Mouse (Mus musculus) MEL (cell line): ENCODE measurements around the gene Arhgef7.

Source experiments
- BHLHE40 ChIP-seq: IDR thresholded peaks from 2 replicates; pipeline ENCODE4 v1.6.1; 2012; ENCODE audit warnings: low read depth, mild to moderate bottlenecking, inconsistent platforms, low read length, improper control_type of control experiment, borderline replicate concordance
- CTCF ChIP-seq, 3 experiments: IDR thresholded peaks in 2 of 3; conservative IDR thresholded peaks in 1 of 3; 2 replicates each; pipeline ENCODE4 v1.5.1; 2011 to 2012; ENCODE audit warnings: low read length in 3 of 3, low read depth in 2 of 3, mild to moderate bottlenecking in 2 of 3, improper control_type of control experiment in 1 of 3, inconsistent platforms in 1 of 3, mixed read lengths in 1 of 3, moderate library complexity in 1 of 3; ENCODE audit not compliant: control insufficient read depth in 1 of 3, insufficient read depth in 1 of 3, poor library complexity in 1 of 3, severe bottlenecking in 1 of 3
- ELF1 ChIP-seq: IDR thresholded peaks from 2 replicates; pipeline ENCODE4 v1.6.1; 2014; ENCODE audit warnings: low read depth, mild to moderate bottlenecking, inconsistent platforms, low read length, improper control_type of control experiment, moderate library complexity
- GABPA ChIP-seq: IDR thresholded peaks from 2 replicates; pipeline ENCODE4 v1.6.1; 2012; ENCODE audit warnings: low read depth, mild to moderate bottlenecking, inconsistent platforms, low read length, improper control_type of control experiment, moderate library complexity
- MXI1 ChIP-seq: IDR thresholded peaks from 2 replicates; pipeline ENCODE4 v1.6.1; 2011; ENCODE audit warnings: mild to moderate bottlenecking, low read depth, low read length, improper control_type of control experiment
- NRF1 ChIP-seq: IDR thresholded peaks from 2 replicates; pipeline ENCODE4 v1.6.1; 2014; ENCODE audit warnings: low read depth, mild to moderate bottlenecking, inconsistent platforms, low read length, improper control_type of control experiment, moderate library complexity; ENCODE audit not compliant: poor library complexity, insufficient read depth, severe bottlenecking
- POLR2A ChIP-seq, 2 experiments: IDR thresholded peaks; 2 replicates each; pipeline ENCODE4 v1.6.1; 2011 to 2012; ENCODE audit warnings: low read length in 2 of 2, mild to moderate bottlenecking in 2 of 2, control low read depth in 1 of 2, improper control_type of control experiment in 1 of 2, low read depth in 1 of 2, moderate library complexity in 1 of 2; ENCODE audit not compliant: control insufficient read depth in 1 of 2, insufficient read depth in 1 of 2, poor library complexity in 1 of 2
- TAL1 ChIP-seq: IDR thresholded peaks from 2 replicates; pipeline ENCODE4 v1.6.1; 2012; ENCODE audit warnings: mild to moderate bottlenecking, inconsistent platforms, low read length, moderate library complexity, mixed read lengths
- USF1 ChIP-seq: IDR thresholded peaks from 2 replicates; pipeline ENCODE4 v1.6.1; 2014; ENCODE audit warnings: low read depth, mild to moderate bottlenecking, inconsistent platforms, low read length, improper control_type of control experiment, moderate library complexity
- USF2 ChIP-seq, 2 experiments: IDR thresholded peaks; 2 replicates each; pipeline ENCODE4 v1.6.1; 2011 to 2012; ENCODE audit warnings: improper control_type of control experiment in 2 of 2, low read length in 2 of 2, borderline replicate concordance in 1 of 2, inconsistent platforms in 1 of 2, low read depth in 1 of 2, mild to moderate bottlenecking in 1 of 2; ENCODE audit not compliant: insufficient read depth in 1 of 2
- ZNF384 ChIP-seq: IDR thresholded peaks from 2 replicates; pipeline ENCODE4 v1.6.1; 2012; ENCODE audit warnings: low read depth, mild to moderate bottlenecking, inconsistent platforms, low read length, improper control_type of control experiment

- no peak for TF ChIP-seq MXI1
- TF ChIP-seq GABPA: no peak
- TF ChIP-seq ZNF384: no peak
- no peak for TF ChIP-seq USF1
- TF ChIP-seq ELF1: no peak
- TF ChIP-seq POLR2A (IDR thresholded peaks at IDR 0.05; ENCODE audit: control insufficient read depth in 1 of 2, insufficient read depth in 1 of 2, low read depth in 1 of 2, low read length in 2 of 2, poor library complexity in 1 of 2): no peak
- TF ChIP-seq BHLHE40: no peak
- TF ChIP-seq USF2 (IDR thresholded peaks at IDR 0.05; ENCODE audit: borderline replicate concordance in 1 of 2, insufficient read depth in 1 of 2, low read depth in 1 of 2, low read length in 2 of 2): no peak
- TF ChIP-seq NRF1: no peak
- TF ChIP-seq CTCF (IDR thresholded peaks at IDR 0.05 in 2 of 3, conservative IDR thresholded peaks at IDR 0.05 in 1 of 3; ENCODE audit: control insufficient read depth in 1 of 3, insufficient read depth in 1 of 3, low read depth in 2 of 3, low read length in 3 of 3, poor library complexity in 1 of 3, severe bottlenecking in 1 of 3): no peak
- no peak for TF ChIP-seq TAL1
These were observed 9.6 kb downstream of the Arhgef7 start for GRCm38 (mm10) chr8:11737096-11737495.
